In genomic region chr15:78973950-78974349, GRCm38 (mm10) we compare ENCODE assay signal across 11 mouse cellular contexts. TPM values are rescaled to one million over a fixed set of nuclear protein-coding genes. Genes with fewer than 3 reads are reported as not detected.
DNase-seq lines count a peak whose midpoint lies in the region; ATAC-seq and TF ChIP-seq lines count a peak whose summit lies in the region.
"Had no signal": no experiment of that assay in that cellular context is flagged by ENCODE, and none has a peak within 500 bp of the region (broad histone marks: within the 10 kb centered on the region; RNA-seq: fewer than 3 reads in every experiment).

No protein-coding gene starts in this region.

- 0 out of 2 replicates have a peak, but pooled peaks cover 6% of the 10 kb centered on the region for H3K4me1 ChIP-seq in forebrain, embryonic 12.5 days
- peaks cover 7% of the 10 kb centered on the region for H3K4me1 ChIP-seq in forebrain, embryonic 10.5 days
- H3K4me1 ChIP-seq in kidney, postnatal 0 days (replicated peaks; ENCODE audit: insufficient read depth, low read length), result peaks cover 2% of the 10 kb centered on the region; the same call in 1 of the 2 replicates
- H3K4me1 ChIP-seq in testis, adult 2 months (ENCODE audit: control insufficient read depth, insufficient read depth, low read length), result no peaks in the 10 kb centered on the region
- H3K4me1 ChIP-seq in stomach, postnatal 0 days (replicated peaks; ENCODE audit: control insufficient read depth, insufficient read depth), result no peaks in the 10 kb centered on the region; the same call in 1 of the 2 replicates

- 69% methylated on average over 7 of the region's 7 CpGs for WGBS in forebrain, embryonic 12.5 days
- WGBS in forebrain, embryonic 10.5 days, result 77% methylated on average over 7 of the region's 7 CpGs
- WGBS in kidney, postnatal 0 days, result 76% methylated on average over 7 of the region's 7 CpGs
- WGBS in stomach, postnatal 0 days, result 63% methylated on average over 7 of the region's 7 CpGs

- no peak for DNase-seq in forebrain, embryonic 10.5 days (ENCODE audit: extremely low spot score, low spot score)
- peak; percentile 45 for DNase-seq in kidney, postnatal 0 days (ENCODE audit: low spot score)
- no peak for DNase-seq in kidney, adult 8-10 months
- DNase-seq in testis, postnatal 10 days (ENCODE audit: low spot score), result no peak
- DNase-seq in stomach, postnatal 0 days (ENCODE audit: low spot score), result no peak
- DNase-seq in spleen, postnatal 4 days (ENCODE audit: low spot score in 2 of 2), result no peak
- DNase-seq: thymus, adult 2 months had no signal

- no peak for TF ChIP-seq EP300 in stomach, postnatal 0 days (optimal IDR thresholded peaks at IDR 0.05)

- H3K4me2 ChIP-seq in forebrain, embryonic 12.5 days, result no peak overlapping the region
- H3K4me2 ChIP-seq in kidney, postnatal 0 days (ENCODE audit: low read length), result no peak overlapping the region
- H3K4me2 ChIP-seq in stomach, postnatal 0 days (replicated peaks; ENCODE audit: low read depth), result no peak overlapping the region
- H3K4me2 ChIP-seq: limb, embryonic 12.5 days; midbrain, embryonic 13.5 days had no signal

- no peak for TF ChIP-seq POLR2A in testis, adult 2 months (IDR thresholded peaks at IDR 0.05; ENCODE audit: control insufficient read depth, low read depth, low read length)

- no peak overlapping the region for H3K4me3 ChIP-seq in forebrain, embryonic 12.5 days (replicated peaks)
- no peak overlapping the region for H3K4me3 ChIP-seq in forebrain, embryonic 10.5 days
- H3K4me3 ChIP-seq in kidney, postnatal 0 days (replicated peaks; ENCODE audit: low read depth, low read length), result no peak overlapping the region
- no peak overlapping the region for H3K4me3 ChIP-seq in testis, adult 2 months (ENCODE audit: control insufficient read depth, low read depth, low read length)
- H3K4me3 ChIP-seq in stomach, postnatal 0 days (ENCODE audit: low read depth, low read length), result no peak overlapping the region
- H3K4me3 ChIP-seq: limb, embryonic 12.5 days; midbrain, embryonic 13.5 days had no signal

- peak; percentile 67 for TF ChIP-seq CTCF in kidney, postnatal 0 days (IDR thresholded peaks at IDR 0.05; ENCODE audit: low read depth)
- peak; percentile 49; the same call in 1 of the 2 replicates for TF ChIP-seq CTCF in testis, adult 2 months (IDR thresholded peaks at IDR 0.05; ENCODE audit: control insufficient read depth, insufficient read depth, insufficient replicate concordance, low read depth, low read length)
- peak; percentile 67 for TF ChIP-seq CTCF in stomach, postnatal 0 days (IDR thresholded peaks at IDR 0.05; ENCODE audit: low read depth)

- H3K27me3 ChIP-seq in forebrain, embryonic 12.5 days, result no peaks in the 10 kb centered on the region
- no peaks in the 10 kb centered on the region for H3K27me3 ChIP-seq in forebrain, embryonic 10.5 days (ENCODE audit: poor library complexity, severe bottlenecking)
- no peaks in the 10 kb centered on the region for H3K27me3 ChIP-seq in kidney, postnatal 0 days (ENCODE audit: insufficient read depth, low read length)
- no peaks in the 10 kb centered on the region for H3K27me3 ChIP-seq in testis, adult 2 months (ENCODE audit: control insufficient read depth, insufficient read depth, low read length)
- no peaks in the 10 kb centered on the region for H3K27me3 ChIP-seq in stomach, postnatal 0 days (ENCODE audit: control insufficient read depth, insufficient read depth, low read length)
- H3K27me3 ChIP-seq: limb, embryonic 12.5 days; midbrain, embryonic 13.5 days had no signal

- H3K9ac ChIP-seq in forebrain, embryonic 12.5 days, result no peak overlapping the region
- no peak overlapping the region for H3K9ac ChIP-seq in kidney, postnatal 0 days (ENCODE audit: low read depth, low read length)
- no peak overlapping the region for H3K9ac ChIP-seq in stomach, postnatal 0 days (ENCODE audit: low read length)
- H3K9ac ChIP-seq: limb, embryonic 12.5 days; midbrain, embryonic 13.5 days had no signal

- no peak overlapping the region for H3K27ac ChIP-seq in forebrain, embryonic 12.5 days
- H3K27ac ChIP-seq in forebrain, embryonic 10.5 days, result no peak overlapping the region
- H3K27ac ChIP-seq in kidney, postnatal 0 days, result no peak overlapping the region
- no peak overlapping the region for H3K27ac ChIP-seq in testis, adult 2 months (ENCODE audit: control insufficient read depth, insufficient read depth, low read depth, low read length)
- no peak overlapping the region for H3K27ac ChIP-seq in stomach, postnatal 0 days (replicated peaks)
- H3K27ac ChIP-seq: limb, embryonic 12.5 days; midbrain, embryonic 13.5 days had no signal

- ATAC-seq in forebrain, embryonic 12.5 days (ENCODE audit: low FRiP score), result 0 out of 2 replicates have a peak, but pooled peaks have one; percentile 36
- no peak; the same call in 1 of the 2 replicates for ATAC-seq in kidney, postnatal 0 days (replicated peaks; ENCODE audit: low FRiP score, low read depth)
- peak; percentile 39 for ATAC-seq in stomach, postnatal 0 days (ENCODE audit: low FRiP score, low TSS enrichment)
- ATAC-seq: midbrain, embryonic 13.5 days had no signal

- no peaks in the 10 kb centered on the region for H3K9me3 ChIP-seq in forebrain, embryonic 12.5 days
- H3K9me3 ChIP-seq in forebrain, embryonic 10.5 days, result no peaks in the 10 kb centered on the region
- no peaks in the 10 kb centered on the region for H3K9me3 ChIP-seq in kidney, postnatal 0 days (replicated peaks; ENCODE audit: low read length)
- no peaks in the 10 kb centered on the region for H3K9me3 ChIP-seq in stomach, postnatal 0 days (ENCODE audit: control insufficient read depth, low read length)
- H3K9me3 ChIP-seq: limb, embryonic 12.5 days; midbrain, embryonic 13.5 days had no signal

- no peaks in the 10 kb centered on the region; the same call in 1 of the 2 replicates for H3K36me3 ChIP-seq in forebrain, embryonic 12.5 days (replicated peaks)
- peaks cover 14% of the 10 kb centered on the region; the same call in 1 of the 2 replicates for H3K36me3 ChIP-seq in forebrain, embryonic 10.5 days (replicated peaks)
- no peaks in the 10 kb centered on the region for H3K36me3 ChIP-seq in kidney, postnatal 0 days (ENCODE audit: insufficient read depth, low read length)
- H3K36me3 ChIP-seq in testis, adult 2 months (ENCODE audit: control insufficient read depth, insufficient read depth, low read length), result no peaks in the 10 kb centered on the region
- no peaks in the 10 kb centered on the region for H3K36me3 ChIP-seq in stomach, postnatal 0 days (ENCODE audit: control insufficient read depth, insufficient read depth, low read length)

RNA-seq across cellular contexts. Expression of gene Triobp, which starts 26.4 kb away (rescaled TPM):
- 40.4 and 46.9 TPM in 2 replicates for polyA plus RNA-seq in forebrain, embryonic 12.5 days (2016; fragmentation: Nextera tagmentation; extraction: Ambion mirVana)
- polyA plus RNA-seq in forebrain, embryonic 10.5 days (2016; fragmentation: Nextera tagmentation; extraction: Ambion mirVana), result 39.7 and 41.6 TPM in 2 replicates
- polyA plus RNA-seq in kidney, postnatal 0 days (2015; fragmentation: Nextera tagmentation; extraction: Ambion mirVana), result 30.5 and 33.0 TPM in 2 replicates
- polyA plus RNA-seq in testis, adult 2 months (2012; rRNA removed), result 19.4 and 22.6 TPM in 2 replicates
- 22.4 and 30.6 TPM in 2 replicates for polyA plus RNA-seq in stomach, postnatal 0 days (2015; fragmentation: Nextera tagmentation; extraction: Ambion mirVana)

RNA-seq across cellular contexts. Expression of gene Nol12, which starts 39.2 kb away (rescaled TPM):
- 53.5 and 56.4 TPM in 2 replicates for polyA plus RNA-seq in forebrain, embryonic 12.5 days (2016; fragmentation: Nextera tagmentation; extraction: Ambion mirVana)
- 63.6 and 69.9 TPM in 2 replicates for polyA plus RNA-seq in forebrain, embryonic 10.5 days (2016; fragmentation: Nextera tagmentation; extraction: Ambion mirVana)
- polyA plus RNA-seq in kidney, postnatal 0 days (2015; fragmentation: Nextera tagmentation; extraction: Ambion mirVana), result 43.8 and 46.8 TPM in 2 replicates
- polyA plus RNA-seq in testis, adult 2 months (2012; rRNA removed), result 40.7 and 44.6 TPM in 2 replicates
- polyA plus RNA-seq in stomach, postnatal 0 days (2015; fragmentation: Nextera tagmentation; extraction: Ambion mirVana), result 32.3 and 36.4 TPM in 2 replicates

RNA-seq across cellular contexts. Expression of gene Lgals1, which starts 47.4 kb away (rescaled TPM):
- polyA plus RNA-seq in forebrain, embryonic 12.5 days (2016; fragmentation: Nextera tagmentation; extraction: Ambion mirVana), result 216 and 321 TPM in 2 replicates
- 200 and 217 TPM in 2 replicates for polyA plus RNA-seq in forebrain, embryonic 10.5 days (2016; fragmentation: Nextera tagmentation; extraction: Ambion mirVana)
- polyA plus RNA-seq in kidney, postnatal 0 days (2015; fragmentation: Nextera tagmentation; extraction: Ambion mirVana), result 576 and 592 TPM in 2 replicates
- polyA plus RNA-seq in testis, adult 2 months (2012; rRNA removed), result 92.0 and 106 TPM in 2 replicates
- 1,326 and 1,632 TPM in 2 replicates for polyA plus RNA-seq in stomach, postnatal 0 days (2015; fragmentation: Nextera tagmentation; extraction: Ambion mirVana)

RNA-seq across cellular contexts. Expression of gene H1f0, which starts 54.3 kb away (rescaled TPM):
- 638 and 696 TPM in 2 replicates for polyA plus RNA-seq in forebrain, embryonic 12.5 days (2016; fragmentation: Nextera tagmentation; extraction: Ambion mirVana)
- polyA plus RNA-seq in forebrain, embryonic 10.5 days (2016; fragmentation: Nextera tagmentation; extraction: Ambion mirVana), result 427 and 444 TPM in 2 replicates
- polyA plus RNA-seq in kidney, postnatal 0 days (2015; fragmentation: Nextera tagmentation; extraction: Ambion mirVana), result 522 and 524 TPM in 2 replicates
- polyA plus RNA-seq in testis, adult 2 months (2012; rRNA removed), result 9.7 and 11.5 TPM in 2 replicates
- 285 and 309 TPM in 2 replicates for polyA plus RNA-seq in stomach, postnatal 0 days (2015; fragmentation: Nextera tagmentation; extraction: Ambion mirVana)
